Mouse (Mus musculus) thymus, adult 2 months (tissue): ENCODE measurements around the gene Radil.

ENCODE experiments used
- CTCF ChIP-seq: fragments of 200-500 bp; IDR thresholded peaks from 2 replicates; pipeline ENCODE4 v1.5.1; 2012; ENCODE audit warnings: mild to moderate bottlenecking, control low read depth, low read length, moderate library complexity, borderline replicate concordance; ENCODE audit not compliant: control insufficient read depth, poor library complexity, insufficient read depth; ENCODE audit errors: extremely low read depth
- POLR2A ChIP-seq: fragments of 200-500 bp; IDR thresholded peaks from 2 replicates; pipeline ENCODE4 v1.6.1; 2012; ENCODE audit warnings: mild to moderate bottlenecking, low read length, control low read depth, moderate library complexity; ENCODE audit not compliant: control insufficient read depth, poor library complexity, insufficient read depth; ENCODE audit errors: extremely low read depth

GRCm38 (mm10) chr5:142535388-142535787, 15.5 kb downstream of the Radil start:
- TF ChIP-seq CTCF (no peak), POLR2A (no peak)
